Mouse (Mus musculus) lung, embryonic 16.5 days (tissue): ENCODE measurements around the gene Gm2115. TPM values are rescaled to one million over a fixed set of nuclear protein-coding genes. Genes with fewer than 3 reads are reported as not detected.

Experiments
- ATAC-seq: fragments of 200-750 bp; cut with Nextera tagmentation; 2 replicates; pipeline ENCODE4 v1.8.0; 2017; ENCODE audit warnings: low read depth, mild to moderate bottlenecking, moderate library complexity
- H3K27ac ChIP-seq: fragments of 300-500 bp; sonication (generic); 2 replicates; pipeline ENCODE4 v1.5.1; 2014; ENCODE audit warnings: mild to moderate bottlenecking, control low read depth, low read length
- H3K27me3 ChIP-seq: fragments of 300-500 bp; sonication (generic); 2 replicates; pipeline ENCODE4 v1.6.1; 2014; ENCODE audit warnings: low read depth, low read length, mixed read lengths; ENCODE audit not compliant: control insufficient read depth, insufficient read depth
- H3K36me3 ChIP-seq: fragments of 300-500 bp; sonication (generic); 2 replicates; pipeline ENCODE4 v1.6.1; 2014; ENCODE audit warnings: low read length; ENCODE audit not compliant: control insufficient read depth, insufficient read depth
- H3K4me1 ChIP-seq: fragments of 300-500 bp; sonication (generic); replicated peaks from 2 replicates; pipeline ENCODE4 v1.6.1; 2014; ENCODE audit warnings: low read length, mixed read lengths; ENCODE audit not compliant: control insufficient read depth, insufficient read depth
- H3K4me2 ChIP-seq: fragments of 300-500 bp; sonication (generic); 2 replicates; pipeline ENCODE4 v1.6.1; 2014; ENCODE audit warnings: low read depth, low read length, control low read depth
- H3K4me3 ChIP-seq: fragments of 300-500 bp; sonication (generic); 2 replicates; pipeline ENCODE4 v1.5.1; 2014; ENCODE audit warnings: mild to moderate bottlenecking, low read length, control low read depth
- H3K9ac ChIP-seq: fragments of 300-500 bp; sonication (generic); 2 replicates; pipeline ENCODE4 v1.6.1; 2014; ENCODE audit warnings: low read length, control low read depth
- H3K9me3 ChIP-seq: fragments of 300-500 bp; sonication (generic); 2 replicates; pipeline ENCODE4 v1.6.1; 2016; ENCODE audit warnings: low read length; ENCODE audit not compliant: control insufficient read depth
- WGBS: fragments of 180-500 bp; shearing (Covaris S2); extraction: QIAGEN DNeasy Blood & Tissue Kit; methylation state at CpG from one replicate; pipeline ENCODE4 v1.1.7; 2014; 5-methylcytosine and 5-hydroxymethylcytosine counted together
- polyA plus RNA-seq: library from polyadenylated mRNA; unstranded; fragments of >200 nt; fragmentation: Nextera tagmentation; extraction: Ambion mirVana; gene quantifications from 2 replicates; pipeline ENCODE4 v1.2.1, GENCODE M21; 2015

The Gm2115 gene
- polyA plus RNA-seq, 1 experiment from 2014 or later: 3.4 TPM

- H3K36me3 ChIP-seq: no peaks in the 10 kb centered on the region
- ATAC-seq: no peak
- no CpG with 5 or more reads among the region's 1 CpGs for WGBS
- H3K27ac ChIP-seq: no peak overlapping the region
- no peaks in the 10 kb centered on the region for H3K9me3 ChIP-seq
- no peak overlapping the region for H3K4me2 ChIP-seq
- H3K4me1 ChIP-seq: no peaks in the 10 kb centered on the region
- H3K9ac ChIP-seq: no peak overlapping the region
- H3K4me3 ChIP-seq: no peak overlapping the region
- H3K27me3 ChIP-seq: no peaks in the 10 kb centered on the region
Observed at GRCm38 (mm10) chr7:84578841-84579240, 50.1 kb downstream of the Gm2115 start.

DNA sequence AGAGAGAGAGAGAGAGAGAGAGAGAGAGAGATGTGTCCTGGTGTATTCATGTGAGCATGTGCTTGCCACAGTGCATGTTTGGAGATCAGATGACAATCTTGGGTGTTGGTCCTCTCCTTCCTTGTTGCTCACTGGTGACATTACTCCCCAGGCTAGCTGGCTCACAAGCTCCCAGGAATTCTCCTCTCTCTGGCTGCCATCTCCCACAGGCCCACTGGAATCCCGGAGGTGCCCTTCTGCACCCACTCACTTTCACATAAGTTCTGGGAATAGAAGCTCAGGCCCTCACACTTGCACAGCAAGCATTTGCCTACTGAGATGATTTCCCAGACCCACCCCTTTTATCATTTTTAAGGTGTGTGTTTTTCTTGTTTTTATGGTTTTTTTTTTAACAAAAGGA is 51.0 kb downstream of the Gm2115 start:
- ATAC-seq: no peak
- no peak overlapping the region for H3K4me2 ChIP-seq
- no peaks in the 10 kb centered on the region for H3K9me3 ChIP-seq
- H3K36me3 ChIP-seq: no peaks in the 10 kb centered on the region
- H3K4me3 ChIP-seq: no peak overlapping the region
- H3K27me3 ChIP-seq: no peaks in the 10 kb centered on the region
- 72% methylated on average over 1 of the region's 1 CpGs for WGBS
- no peak overlapping the region for H3K9ac ChIP-seq
- H3K27ac ChIP-seq: no peak overlapping the region
- H3K4me1 ChIP-seq: no peaks in the 10 kb centered on the region

DNA sequence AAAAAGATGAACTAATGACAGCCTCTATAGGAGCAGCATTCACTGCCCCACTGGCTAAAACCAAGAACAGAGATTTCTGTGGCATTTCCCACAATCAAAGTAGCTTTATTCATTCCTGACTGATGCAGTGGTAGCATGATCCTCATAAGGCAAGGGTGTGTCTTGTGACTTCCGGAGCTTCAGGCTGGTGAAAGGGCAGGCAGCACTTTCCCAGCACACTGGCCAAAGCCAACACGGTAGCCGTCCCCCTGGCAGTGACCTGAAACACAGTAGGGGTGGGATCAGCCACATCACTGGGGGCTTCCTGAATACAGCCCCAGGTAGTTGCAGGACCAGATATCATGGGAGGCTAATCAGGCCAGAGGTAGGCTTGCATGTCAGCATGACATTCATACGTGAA is 56.3 kb downstream of the Gm2115 start:
- no peaks in the 10 kb centered on the region for H3K9me3 ChIP-seq
- H3K4me1 ChIP-seq: no peaks in the 10 kb centered on the region
- no peak for ATAC-seq
- H3K4me2 ChIP-seq: no peak overlapping the region
- no peak overlapping the region for H3K9ac ChIP-seq
- H3K4me3 ChIP-seq: no peak overlapping the region
- WGBS: 92% methylated on average over 4 of the region's 4 CpGs
- no peaks in the 10 kb centered on the region for H3K36me3 ChIP-seq
- no peaks in the 10 kb centered on the region for H3K27me3 ChIP-seq
- no peak overlapping the region for H3K27ac ChIP-seq

DNA sequence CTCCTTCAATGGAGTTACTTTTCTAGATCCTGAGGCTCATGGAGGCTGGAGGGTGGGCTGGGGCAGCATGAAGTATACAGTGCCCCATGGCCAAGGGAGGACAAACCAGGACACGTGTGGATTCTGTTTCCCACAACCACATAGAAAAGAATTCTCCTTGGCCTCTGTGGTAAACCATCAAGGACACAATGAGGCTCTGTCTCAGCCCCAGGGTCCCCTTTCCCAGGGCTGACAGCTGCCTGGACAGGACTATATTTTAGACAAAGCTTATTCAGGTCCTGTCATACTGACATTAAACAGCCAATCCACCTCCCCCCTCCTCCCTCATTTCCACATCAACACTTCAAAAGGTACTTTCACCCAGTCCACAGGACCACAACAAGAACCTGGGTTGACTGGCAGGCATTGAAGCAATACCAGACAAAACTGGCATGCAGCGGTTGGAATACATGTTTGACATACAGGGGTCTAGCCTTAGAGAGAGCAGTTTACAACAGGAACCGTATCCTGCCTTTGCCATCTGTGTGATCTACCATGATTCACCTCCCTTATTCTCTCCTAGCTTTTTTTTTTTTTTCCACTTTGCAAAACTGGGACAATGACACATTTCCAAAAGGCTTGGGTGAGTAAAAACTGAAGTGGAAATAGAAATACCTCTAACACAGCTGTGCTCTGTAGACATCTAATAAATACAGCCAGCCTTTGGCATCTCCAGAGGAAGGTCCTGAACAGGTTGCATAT is 57.8 kb downstream of the Gm2115 start:
- H3K4me3 ChIP-seq: no peak overlapping the region
- no peaks in the 10 kb centered on the region for H3K27me3 ChIP-seq
- no peak overlapping the region for H3K4me2 ChIP-seq
- no peak for ATAC-seq
- H3K9ac ChIP-seq: no peak overlapping the region
- no peak overlapping the region for H3K27ac ChIP-seq
- no peaks in the 10 kb centered on the region for H3K36me3 ChIP-seq
- H3K4me1 ChIP-seq: no peaks in the 10 kb centered on the region
- WGBS: 76% methylated on average over 3 of the region's 3 CpGs
- no peaks in the 10 kb centered on the region for H3K9me3 ChIP-seq

- no peaks in the 10 kb centered on the region for H3K36me3 ChIP-seq
- no peaks in the 10 kb centered on the region for H3K4me1 ChIP-seq
- no peaks in the 10 kb centered on the region for H3K27me3 ChIP-seq
- no peak; the same call in 1 of the 2 replicates for ATAC-seq
- no peak overlapping the region for H3K27ac ChIP-seq
- H3K4me2 ChIP-seq: no peak overlapping the region
- 84% methylated on average over 5 of the region's 5 CpGs for WGBS
- H3K9ac ChIP-seq: no peak overlapping the region
- no peaks in the 10 kb centered on the region for H3K9me3 ChIP-seq
- H3K4me3 ChIP-seq: no peak overlapping the region
Observed at GRCm38 (mm10) chr7:84587101-84587783, 58.5 kb downstream of the Gm2115 start.

DNA sequence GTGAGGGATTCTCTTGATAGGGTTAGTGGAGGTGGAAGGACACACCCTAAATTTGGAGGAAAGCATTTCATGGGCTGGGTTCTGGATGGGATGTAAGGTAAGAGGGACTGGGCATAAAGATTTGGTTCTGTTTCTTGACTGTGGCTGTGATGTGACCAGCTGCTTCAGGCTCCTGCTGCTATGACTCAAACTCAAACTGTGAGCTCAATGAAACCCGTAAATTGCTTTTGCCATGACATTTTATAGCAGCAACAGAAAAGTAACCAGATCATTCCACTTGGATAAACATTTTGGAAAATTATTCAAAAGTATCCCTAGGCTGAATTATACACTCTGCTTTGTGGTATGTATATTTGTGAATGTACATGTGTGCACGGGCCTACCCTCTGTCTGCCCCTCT is 61.9 kb downstream of the Gm2115 start:
- H3K4me2 ChIP-seq: no peak overlapping the region
- no peaks in the 10 kb centered on the region for H3K36me3 ChIP-seq
- H3K4me1 ChIP-seq: peaks cover 2% of the 10 kb centered on the region; the same call in 1 of the 2 replicates
- no peak overlapping the region for H3K4me3 ChIP-seq
- no peak for ATAC-seq
- H3K27ac ChIP-seq: no peak overlapping the region
- WGBS: 93% methylated on average over 2 of the region's 2 CpGs
- no peak overlapping the region for H3K9ac ChIP-seq
- no peaks in the 10 kb centered on the region for H3K9me3 ChIP-seq
- H3K27me3 ChIP-seq: no peaks in the 10 kb centered on the region

- 88% methylated on average over 3 of the region's 3 CpGs for WGBS
- H3K36me3 ChIP-seq: no peaks in the 10 kb centered on the region
- no peak for ATAC-seq
- peaks cover 2% of the 10 kb centered on the region; the same call in 1 of the 2 replicates for H3K4me1 ChIP-seq
- no peak overlapping the region for H3K9ac ChIP-seq
- no peak overlapping the region for H3K4me2 ChIP-seq
- no peaks in the 10 kb centered on the region for H3K9me3 ChIP-seq
- H3K27me3 ChIP-seq: no peaks in the 10 kb centered on the region
- H3K27ac ChIP-seq: no peak overlapping the region
- no peak overlapping the region for H3K4me3 ChIP-seq
Observed at GRCm38 (mm10) chr7:84591347-84591746, 62.6 kb downstream of the Gm2115 start.

- Histone ChIP-seq H3K4me1 (peaks cover 2% of the 10 kb centered on the region; the same call in 1 of the 2 replicates), H3K9ac (no peak overlapping the region), H3K36me3 (no peaks in the 10 kb centered on the region), H3K4me2 (no peak overlapping the region), H3K27ac (no peak overlapping the region), H3K27me3 (no peaks in the 10 kb centered on the region), H3K9me3 (no peaks in the 10 kb centered on the region), H3K4me3 (no peak overlapping the region)
- peak; percentile 65 for ATAC-seq
- WGBS: 36% methylated on average over 8 of the region's 8 CpGs
Observed at GRCm38 (mm10) chr7:84594087-84594916, 65.5 kb downstream of the Gm2115 start.

DNA sequence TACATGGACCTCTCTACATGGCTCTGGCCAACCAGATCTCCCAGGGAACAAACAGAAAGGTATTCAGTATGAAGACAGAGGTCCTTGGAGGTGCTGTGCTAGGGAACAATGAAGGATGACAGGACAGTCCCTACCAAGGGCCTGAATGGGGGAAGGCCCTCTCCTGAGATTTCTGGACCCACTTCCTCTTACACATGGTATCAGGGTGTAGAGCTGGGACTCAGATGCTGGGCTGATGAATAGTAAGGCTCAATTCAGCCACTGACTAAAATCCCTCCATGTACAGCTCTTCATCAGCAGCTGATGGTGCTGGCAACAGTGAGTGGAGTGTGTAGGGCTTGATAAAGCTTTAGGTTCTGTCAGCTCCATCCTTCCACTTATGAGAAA is 66.2 kb downstream of the Gm2115 start:
- H3K36me3 ChIP-seq: no peaks in the 10 kb centered on the region
- no peak overlapping the region for H3K9ac ChIP-seq
- no peak overlapping the region for H3K4me3 ChIP-seq
- no peak overlapping the region for H3K27ac ChIP-seq
- H3K27me3 ChIP-seq: no peaks in the 10 kb centered on the region
- ATAC-seq: no peak
- no peak overlapping the region for H3K4me2 ChIP-seq
- H3K9me3 ChIP-seq: no peaks in the 10 kb centered on the region
- H3K4me1 ChIP-seq: peaks cover 2% of the 10 kb centered on the region; the same call in 1 of the 2 replicates
